Mouse (Mus musculus) midbrain, embryonic 10.5 days (tissue): ENCODE results near the gene Plpp3. TPM values are rescaled to one million over a fixed set of nuclear protein-coding genes. Genes with fewer than 3 reads are reported as not detected.
A peak's percentile ranks its signal among the peaks of the same experiment; 100 is the strongest.

ENCODE experiments used
- DNase-seq: peaks from one replicate; pipeline ENCODE4 v3.0.0-alpha.2; 2017; ENCODE audit warnings: low spot score
- H3K27ac ChIP-seq: fragments of 300-500 bp; sonication (generic); replicated peaks from 2 replicates; pipeline ENCODE4 v1.5.1; 2016; ENCODE audit warnings: mild to moderate bottlenecking
- H3K27me3 ChIP-seq: fragments of 300-500 bp; sonication (generic); 2 replicates; pipeline ENCODE4 v1.6.1; 2016; ENCODE audit warnings: low read depth, mild to moderate bottlenecking; ENCODE audit not compliant: poor library complexity, severe bottlenecking
- H3K36me3 ChIP-seq: fragments of 300-500 bp; sonication (generic); 2 replicates; pipeline ENCODE4 v1.6.1; 2016; ENCODE audit warnings: mild to moderate bottlenecking, moderate library complexity
- H3K4me1 ChIP-seq: fragments of 300-500 bp; sonication (generic); 2 replicates; pipeline ENCODE4 v1.6.1; 2016
- H3K4me3 ChIP-seq: fragments of 300-500 bp; sonication (generic); 2 replicates; pipeline ENCODE4 v1.5.1; 2016; ENCODE audit warnings: mild to moderate bottlenecking, moderate library complexity
- H3K9me3 ChIP-seq: fragments of 300-500 bp; sonication (generic); replicated peaks from 2 replicates; pipeline ENCODE4 v1.6.1; 2016; ENCODE audit warnings: mild to moderate bottlenecking
- WGBS: fragments of 180-500 bp; shearing (Covaris S2); methylation state at CpG from one replicate; pipeline ENCODE4 v1.1.7; 2016; 5-methylcytosine and 5-hydroxymethylcytosine counted together
- polyA plus RNA-seq: library from polyadenylated mRNA; unstranded; fragments of >200 nt; fragmentation: Nextera tagmentation; extraction: Ambion mirVana; gene quantifications from 2 replicates; pipeline ENCODE4 v1.2.1, GENCODE M21; 2016

Plpp3 gene
- polyA plus RNA-seq, 1 experiment from 2014 or later, result 44.5 TPM

- H3K36me3 ChIP-seq, result peaks cover 82% of the 10 kb centered on the region
- DNase-seq, result no peak
- H3K27ac ChIP-seq, result no peak overlapping the region
- 88% methylated on average over 12 of the region's 12 CpGs for WGBS
- no peak overlapping the region for H3K4me3 ChIP-seq
- H3K9me3 ChIP-seq, result no peaks in the 10 kb centered on the region
- no peaks in the 10 kb centered on the region for H3K27me3 ChIP-seq
- H3K4me1 ChIP-seq, result peaks cover 8% of the 10 kb centered on the region; the same call in 1 of the 2 replicates
Measured at GRCm38 (mm10) chr4:105215726-105216410, 58.7 kb downstream of the Plpp3 start.

GRCm38 (mm10) chr4:105218202-105218601 lies 61.1 kb downstream of the Plpp3 start:
- Histone ChIP-seq H3K36me3 (peaks cover 81% of the 10 kb centered on the region), H3K4me1 (peaks cover 8% of the 10 kb centered on the region; the same call in 1 of the 2 replicates), H3K9me3 (no peaks in the 10 kb centered on the region), H3K27me3 (no peaks in the 10 kb centered on the region), H3K27ac (no peak overlapping the region), H3K4me3 (no peak overlapping the region)
- DNase-seq, result no peak
- 84% methylated on average over 10 of the region's 10 CpGs for WGBS

DNA sequence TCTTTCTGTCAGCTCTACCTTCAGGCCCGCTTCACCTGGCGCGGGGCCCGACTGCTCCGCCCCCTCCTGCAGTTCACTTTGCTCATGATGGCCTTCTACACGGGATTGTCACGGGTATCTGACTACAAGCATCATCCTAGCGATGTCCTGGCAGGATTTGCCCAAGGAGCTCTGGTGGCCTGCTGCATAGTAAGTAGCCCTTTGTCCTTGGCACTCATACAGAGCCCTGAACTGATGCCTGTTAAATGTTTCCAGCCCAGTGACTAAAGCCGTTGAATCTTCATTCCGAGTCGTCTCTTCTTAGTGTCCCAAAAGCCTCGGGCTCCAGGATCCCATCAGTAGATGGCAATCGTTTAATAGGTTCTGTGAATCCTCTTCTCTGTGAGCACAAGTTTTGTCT lies 62.2 kb downstream of the Plpp3 start:
- no peak for DNase-seq
- Histone ChIP-seq H3K36me3 (peaks cover 83% of the 10 kb centered on the region), H3K9me3 (no peaks in the 10 kb centered on the region), H3K27me3 (no peaks in the 10 kb centered on the region), H3K4me1 (peaks cover 8% of the 10 kb centered on the region), H3K4me3 (no peak overlapping the region), H3K27ac (no peak overlapping the region)
- WGBS, result 85% methylated on average over 13 of the region's 13 CpGs

- H3K27ac ChIP-seq, result no peak overlapping the region
- no peaks in the 10 kb centered on the region for H3K9me3 ChIP-seq
- no peaks in the 10 kb centered on the region for H3K27me3 ChIP-seq
- no peak for DNase-seq
- peaks cover 8% of the 10 kb centered on the region for H3K4me1 ChIP-seq
- peaks cover 82% of the 10 kb centered on the region for H3K36me3 ChIP-seq
- 88% methylated on average over 3 of the region's 3 CpGs for WGBS
- H3K4me3 ChIP-seq, result no peak overlapping the region
Measured at GRCm38 (mm10) chr4:105220849-105221248, 63.7 kb downstream of the Plpp3 start.

DNA sequence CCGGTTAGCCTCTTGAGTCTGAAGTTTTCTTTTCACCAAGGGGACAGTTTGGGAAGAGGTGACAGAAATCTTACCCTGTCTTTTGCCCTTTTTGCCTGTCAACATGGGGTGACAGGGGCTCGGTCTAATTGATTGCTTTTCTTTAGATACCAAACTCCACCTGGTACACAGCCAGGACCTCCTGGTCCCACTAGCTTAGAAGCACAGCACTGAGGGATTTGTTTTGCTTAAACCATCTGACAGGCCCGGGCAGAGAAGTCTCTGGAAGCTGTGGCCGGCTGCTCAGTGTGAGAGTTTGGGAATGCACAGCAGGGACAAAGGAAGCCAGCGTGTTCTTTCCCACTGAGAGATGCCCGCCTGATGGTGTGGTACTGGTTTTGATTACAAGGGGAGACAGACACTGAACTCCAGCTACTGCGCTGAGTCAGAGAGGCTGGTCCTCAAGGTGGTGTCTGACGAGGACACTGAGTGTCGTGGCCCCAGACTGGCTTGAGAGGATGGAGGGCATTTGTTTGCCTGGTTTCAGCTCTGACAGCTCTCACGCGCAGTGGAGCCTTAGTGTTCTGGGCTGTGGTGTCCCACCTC lies 64.2 kb downstream of the Plpp3 start:
- peaks cover 81% of the 10 kb centered on the region for H3K36me3 ChIP-seq
- peaks cover 8% of the 10 kb centered on the region for H3K4me1 ChIP-seq
- WGBS, result 78% methylated on average over 11 of the region's 11 CpGs
- no peaks in the 10 kb centered on the region for H3K27me3 ChIP-seq
- H3K27ac ChIP-seq, result no peak overlapping the region
- H3K9me3 ChIP-seq, result no peaks in the 10 kb centered on the region
- no peak for DNase-seq
- H3K4me3 ChIP-seq, result no peak overlapping the region

DNA sequence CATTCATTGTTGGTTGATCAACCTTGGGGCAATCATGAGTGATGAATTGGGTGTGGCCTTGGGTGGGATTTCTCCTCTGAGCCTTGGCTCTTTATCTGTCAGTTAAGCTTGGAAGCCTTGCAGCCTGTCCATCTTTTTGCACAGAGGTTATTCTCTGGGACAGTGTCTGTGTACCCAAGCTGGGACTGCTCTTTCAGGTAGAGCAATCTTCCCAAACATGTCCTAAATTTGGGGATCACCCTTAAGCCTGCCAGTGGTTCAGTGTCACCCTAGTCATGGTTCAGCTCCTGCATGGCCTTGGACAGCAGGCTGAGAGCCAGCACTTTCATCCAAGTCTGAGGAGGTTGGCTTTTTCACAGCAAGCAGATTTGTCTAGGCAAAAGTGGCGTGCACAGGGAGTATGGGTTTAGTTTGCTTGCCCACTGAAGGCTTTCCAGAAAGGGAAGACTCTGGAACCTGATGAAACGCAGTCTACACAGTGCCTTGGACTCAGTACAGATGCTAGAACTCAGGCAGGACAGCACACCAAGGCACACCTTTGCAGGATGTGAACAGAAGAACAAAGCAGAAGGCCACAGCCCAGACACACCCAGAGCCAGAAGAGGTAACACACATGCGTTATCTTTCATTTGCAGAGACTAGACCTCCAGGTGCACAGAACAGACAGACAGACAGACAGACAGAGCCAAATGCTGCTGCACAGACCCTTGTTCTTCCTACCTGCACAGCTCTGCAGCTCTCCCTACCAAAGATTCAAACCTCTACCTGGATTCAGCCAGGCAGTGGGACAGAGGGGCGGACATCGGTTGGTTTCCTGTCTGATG lies 66.2 kb downstream of the Plpp3 start:
- no peak for DNase-seq
- Histone ChIP-seq H3K9me3 (no peaks in the 10 kb centered on the region), H3K4me3 (no peak overlapping the region), H3K36me3 (peaks cover 95% of the 10 kb centered on the region), H3K4me1 (peaks cover 6% of the 10 kb centered on the region), H3K27ac (no peak overlapping the region; the same call in 1 of the 2 replicates), H3K27me3 (no peaks in the 10 kb centered on the region)
- WGBS, result 88% methylated on average over 5 of the region's 5 CpGs

DNA sequence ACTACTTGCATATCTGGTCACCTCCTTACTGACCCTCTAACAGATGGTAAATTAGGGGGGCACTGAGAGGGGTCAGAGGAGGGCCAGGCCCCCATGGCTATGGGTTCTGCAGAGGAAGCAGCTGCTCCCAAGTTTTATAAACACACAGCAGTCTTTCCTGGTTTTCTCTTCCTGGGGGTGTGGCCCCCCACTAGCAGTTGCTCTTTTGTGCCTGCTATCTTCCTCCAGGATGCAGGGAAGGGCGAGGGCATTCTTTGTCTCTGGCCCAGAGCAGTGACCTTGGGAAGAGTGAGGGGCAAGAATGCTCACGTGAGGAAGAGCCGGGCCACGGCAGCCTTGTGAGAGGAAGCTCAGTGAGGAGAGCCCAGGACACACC lies 66.8 kb downstream of the Plpp3 start:
- 59% methylated on average over 4 of the region's 4 CpGs for whole genome bisulfite sequencing
- no peaks in the 10 kb centered on the region; the same call in 1 of the 2 replicates for H3K4me1 ChIP-seq
- no peaks in the 10 kb centered on the region for H3K9me3 ChIP-seq
- H3K36me3 ChIP-seq, result peaks cover 96% of the 10 kb centered on the region
- H3K27me3 ChIP-seq, result no peaks in the 10 kb centered on the region
- no peak overlapping the region; the same call in 1 of the 2 replicates for H3K27ac ChIP-seq
- no peak for DNase-seq
- no peak overlapping the region for H3K4me3 ChIP-seq

DNA sequence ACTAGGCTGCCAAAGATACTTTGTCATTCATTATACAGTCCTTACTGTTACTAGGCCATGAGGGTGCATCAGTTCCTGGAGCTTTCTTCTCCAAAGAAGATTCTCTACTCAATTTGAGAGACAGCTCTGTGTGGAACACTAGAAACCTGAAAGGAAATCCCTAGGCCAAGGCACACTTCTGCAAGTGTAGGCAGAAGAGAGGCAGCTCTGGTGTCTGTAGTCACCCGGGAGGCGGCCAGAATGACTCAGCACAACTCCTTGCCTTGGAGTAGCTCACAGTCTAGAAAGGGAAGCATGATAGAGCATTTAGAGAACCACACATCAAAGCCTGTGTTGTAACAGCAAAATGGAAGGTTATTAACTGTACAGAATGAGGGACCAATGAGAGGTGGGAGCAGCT lies 68.4 kb downstream of the Plpp3 start:
- H3K36me3 ChIP-seq, result peaks cover 96% of the 10 kb centered on the region
- H3K27ac ChIP-seq, result no peak overlapping the region; the same call in 1 of the 2 replicates
- no peaks in the 10 kb centered on the region; the same call in 1 of the 2 replicates for H3K4me1 ChIP-seq
- 79% methylated on average over 2 of the region's 2 CpGs for WGBS
- no peaks in the 10 kb centered on the region for H3K27me3 ChIP-seq
- no peaks in the 10 kb centered on the region for H3K9me3 ChIP-seq
- no peak for DNase-seq
- H3K4me3 ChIP-seq, result no peak overlapping the region

GRCm38 (mm10) chr4:105226351-105226750 lies 69.2 kb downstream of the Plpp3 start:
- no peak overlapping the region for H3K4me3 ChIP-seq
- no peaks in the 10 kb centered on the region; the same call in 1 of the 2 replicates for H3K4me1 ChIP-seq
- H3K27ac ChIP-seq, result no peak overlapping the region
- WGBS, result 82% methylated on average over 6 of the region's 6 CpGs
- no peaks in the 10 kb centered on the region for H3K9me3 ChIP-seq
- no peak for DNase-seq
- H3K27me3 ChIP-seq, result no peaks in the 10 kb centered on the region
- peaks cover 96% of the 10 kb centered on the region for H3K36me3 ChIP-seq

- 87% methylated on average over 8 of the region's 8 CpGs for WGBS
Measured at GRCm38 (mm10) chr4:105230127-105230526, 73.0 kb downstream of the Plpp3 start.

GRCm38 (mm10) chr4:105240233-105240632 lies 83.1 kb downstream of the Plpp3 start:
- Histone ChIP-seq H3K4me3 (no peak overlapping the region), H3K27ac (peak overlapping the region; percentile 73), H3K4me1 (peaks cover 23% of the 10 kb centered on the region), H3K9me3 (no peaks in the 10 kb centered on the region), H3K36me3 (no peaks in the 10 kb centered on the region), H3K27me3 (peaks cover 39% of the 10 kb centered on the region)
- WGBS, result 32% methylated on average over 7 of the region's 7 CpGs
- peak; percentile 24 for DNase-seq

More at GRCm38 (mm10) chr4:105230127-105230526, 73.0 kb downstream of the Plpp3 start:
- Histone ChIP-seq H3K4me1 (no peaks in the 10 kb centered on the region), H3K27ac (no peak overlapping the region), H3K4me3 (no peak overlapping the region), H3K9me3 (no peaks in the 10 kb centered on the region), H3K27me3 (no peaks in the 10 kb centered on the region), H3K36me3 (peaks cover 77% of the 10 kb centered on the region)
- no peak for DNase-seq

GRCm38 (mm10) chr4:105244931-105245330 lies 87.8 kb downstream of the Plpp3 start:
- Histone ChIP-seq H3K9me3 (no peaks in the 10 kb centered on the region), H3K27me3 (peaks cover 63% of the 10 kb centered on the region), H3K4me1 (peaks cover 35% of the 10 kb centered on the region), H3K36me3 (no peaks in the 10 kb centered on the region), H3K27ac (peak overlapping the region; percentile 89), H3K4me3 (peak overlapping the region; percentile 44; the same call in 1 of the 2 replicates)
- DNase-seq, result peak; percentile 18
- whole genome bisulfite sequencing, result 74% methylated on average over 10 of the region's 10 CpGs
